In genomic region chr1:172481540-172482280, GRCm38 (mm10) we compare ENCODE assay signal across 8 mouse cellular contexts. TPM values are rescaled to one million over a fixed set of nuclear protein-coding genes. Genes with fewer than 3 reads are reported as not detected.
DNase-seq lines count a peak whose midpoint lies in the region; ATAC-seq and TF ChIP-seq lines count a peak whose summit lies in the region.

TSS of gene Igsf9 (plus strand) at chr1:172481788.

- H3K9me3 ChIP-seq in heart, embryonic 12.5 days (replicated peaks), result no peaks in the 10 kb centered on the region
- no peaks in the 10 kb centered on the region for H3K9me3 ChIP-seq in kidney, embryonic 16.5 days (ENCODE audit: low read length)

- no peak for TF ChIP-seq POLR2A in bone marrow, adult 2 months (IDR thresholded peaks at IDR 0.05; ENCODE audit: borderline replicate concordance, control insufficient read depth, low read depth, low read length)

- peak within 1 kb of the TSS; percentile 68 for H3K9ac ChIP-seq in heart, embryonic 12.5 days
- H3K9ac ChIP-seq in kidney, embryonic 16.5 days (replicated peaks; ENCODE audit: low read length), result peak within 1 kb of the TSS; percentile 70

- no peaks in the 10 kb centered on the region; the same call in 1 of the 2 replicates for H3K4me1 ChIP-seq in bone marrow, adult 2 months (ENCODE audit: control insufficient read depth, insufficient read depth, low read length)
- H3K4me1 ChIP-seq in heart, embryonic 12.5 days (replicated peaks), result peaks cover 25% of the 10 kb centered on the region
- H3K4me1 ChIP-seq in kidney, embryonic 16.5 days (ENCODE audit: insufficient read depth, low read length), result peaks cover 37% of the 10 kb centered on the region

- WGBS in bone marrow, adult 2 months, result under 1% methylated on average over 38 of the region's 38 CpGs
- WGBS in heart, embryonic 12.5 days, result under 1% methylated on average over 38 of the region's 38 CpGs
- WGBS in kidney, embryonic 16.5 days, result 0% methylated on average over 35 of the region's 38 CpGs

- H3K27me3 ChIP-seq in heart, embryonic 12.5 days (replicated peaks), result 0 out of 2 replicates have a peak, but pooled peaks cover 11% of the 10 kb centered on the region
- H3K27me3 ChIP-seq in kidney, embryonic 16.5 days (ENCODE audit: insufficient read depth, low read length), result no peaks in the 10 kb centered on the region

- H3K4me3 ChIP-seq in bone marrow, adult 2 months (replicated peaks; ENCODE audit: control insufficient read depth, low read depth, low read length), result peak within 1 kb of the TSS; percentile 41
- H3K4me3 ChIP-seq in heart, embryonic 12.5 days, result peak within 1 kb of the TSS; percentile 54
- H3K4me3 ChIP-seq in kidney, embryonic 16.5 days (ENCODE audit: low read length), result peak within 1 kb of the TSS; percentile 68

- peak; percentile 51; the same call in 1 of the 2 replicates for TF ChIP-seq CTCF in bone marrow, adult 2 months (IDR thresholded peaks at IDR 0.05; ENCODE audit: control insufficient read depth, insufficient read depth, low read length)

- DNase-seq in A20 (ENCODE audit: low read depth, low spot score), result peak; percentile 92
- DNase-seq in fat pad, adult 2 months (ENCODE audit: extremely low read depth, low read depth, low spot score), result peak; percentile 87
- DNase-seq in liver, result peak; percentile 83
- peak; percentile 92 to 94 for DNase-seq in spleen, postnatal 36 days (ENCODE audit: low spot score in 2 of 2)

- peak within 1 kb of the TSS; percentile 81 for H3K4me2 ChIP-seq in heart, embryonic 12.5 days
- H3K4me2 ChIP-seq in kidney, embryonic 16.5 days (replicated peaks; ENCODE audit: low read depth, low read length), result peak within 1 kb of the TSS; percentile 79

- ATAC-seq in heart, embryonic 12.5 days (ENCODE audit: insufficient number of reproducible peaks, low FRiP score), result peak; percentile 91
- peak; percentile 96 for ATAC-seq in kidney, embryonic 16.5 days (ENCODE audit: low FRiP score, low TSS enrichment)
- peak; percentile 65 for ATAC-seq in monocyte, adult 5-6 weeks (replicated peaks; ENCODE audit: insufficient number of reproducible peaks, low FRiP score, low TSS enrichment, poor library complexity, severe bottlenecking)

- no peaks in the 10 kb centered on the region for H3K36me3 ChIP-seq in heart, embryonic 12.5 days
- no peaks in the 10 kb centered on the region for H3K36me3 ChIP-seq in kidney, embryonic 16.5 days (ENCODE audit: insufficient read depth, low read length)

- H3K27ac ChIP-seq in bone marrow, adult 2 months (ENCODE audit: control insufficient read depth, insufficient read depth, low read depth, low read length, poor library complexity), result no peak within 1 kb of the TSS
- no peak within 1 kb of the TSS for H3K27ac ChIP-seq in heart, embryonic 12.5 days (ENCODE audit: poor library complexity, severe bottlenecking)
- H3K27ac ChIP-seq in kidney, embryonic 16.5 days (ENCODE audit: low read length), result peak within 1 kb of the TSS; percentile 84

RNA-seq across cellular contexts. Expression of gene Igsf9, which starts in this region (rescaled TPM):
- 3.1 and 3.7 TPM in 2 replicates for polyA plus RNA-seq in bone marrow, adult 2 months (2011; ENCODE audit: insufficient read depth, insufficient read length, low replicate concordance, missing spikeins)
- polyA plus RNA-seq in heart, embryonic 12.5 days (2016; fragmentation: Nextera tagmentation; extraction: Ambion mirVana), result 11.4 and 11.8 TPM in 2 replicates
- 45.7 and 58.1 TPM in 2 replicates for polyA plus RNA-seq in kidney, embryonic 16.5 days (2015; fragmentation: Nextera tagmentation; extraction: Ambion mirVana)
- total RNA-seq in monocyte, adult 5-6 weeks (2017), result 1.1 to 6.0 TPM (median 1.2 TPM) in 3 replicates
